Mouse (Mus musculus) urinary bladder, adult 2 months (tissue): ENCODE measurements around the gene Trpm1. TPM values are rescaled to one million over a fixed set of nuclear protein-coding genes. Genes with fewer than 3 reads are reported as not detected.

Source experiments
- DNase-seq: peaks from one replicate; pipeline ENCODE4 v3.0.0; 2022; ENCODE audit warnings: low spot score
- polyA plus RNA-seq: library from polyadenylated mRNA; depleted of rRNA; stranded (reverse); fragments of >200 nt; gene quantifications from 2 replicates; pipeline ENCODE4 v1.2.3, GENCODE M21; 2012

Gene Trpm1
- polyA plus RNA-seq, 1 experiment: 0.01 TPM

GRCm38 (mm10) chr7:64163890-64164289 is 10.3 kb downstream of the Trpm1 start:
- DNase-seq: no peak

- no peak for DNase-seq
These were observed 11.4 kb downstream of the Trpm1 start for GRCm38 (mm10) chr7:64164997-64165396.

- DNase-seq: no peak
These were observed 12.4 kb downstream of the Trpm1 start for GRCm38 (mm10) chr7:64166025-64166424.

GRCm38 (mm10) chr7:64166724-64167123 is 13.1 kb downstream of the Trpm1 start:
- no peak for DNase-seq

GRCm38 (mm10) chr7:64179310-64179709 is 25.7 kb downstream of the Trpm1 start:
- no peak for DNase-seq

- no peak for DNase-seq
These were observed 31.7 kb downstream of the Trpm1 start for GRCm38 (mm10) chr7:64185203-64185931.

- no peak for DNase-seq
These were observed 32.3 kb downstream of the Trpm1 start for GRCm38 (mm10) chr7:64185932-64186312.

GRCm38 (mm10) chr7:64192261-64192943 is 38.8 kb downstream of the Trpm1 start:
- no peak for DNase-seq

GRCm38 (mm10) chr7:64193476-64193875 is 39.8 kb downstream of the Trpm1 start:
- no peak for DNase-seq

GRCm38 (mm10) chr7:64196114-64196513 is 42.5 kb downstream of the Trpm1 start:
- no peak for DNase-seq

GRCm38 (mm10) chr7:64208700-64209099 is 55.1 kb downstream of the Trpm1 start:
- no peak for DNase-seq

- DNase-seq: no peak
These were observed 59.2 kb downstream of the Trpm1 start for GRCm38 (mm10) chr7:64212870-64213269.

- DNase-seq: no peak
These were observed 60.4 kb downstream of the Trpm1 start for GRCm38 (mm10) chr7:64214066-64214465.

GRCm38 (mm10) chr7:64215613-64216012 is 62.0 kb downstream of the Trpm1 start:
- no peak for DNase-seq

- DNase-seq: no peak
These were observed 63.8 kb downstream of the Trpm1 start for GRCm38 (mm10) chr7:64217428-64217827.

GRCm38 (mm10) chr7:64219765-64220164 is 66.1 kb downstream of the Trpm1 start:
- no peak for DNase-seq

- no peak for DNase-seq
These were observed 69.6 kb downstream of the Trpm1 start for GRCm38 (mm10) chr7:64223215-64223614.

GRCm38 (mm10) chr7:64226339-64227194 is 72.9 kb downstream of the Trpm1 start:
- no peak for DNase-seq

- no peak for DNase-seq
These were observed 74.0 kb downstream of the Trpm1 start for GRCm38 (mm10) chr7:64227586-64227985.

GRCm38 (mm10) chr7:64228300-64228699 is 74.7 kb downstream of the Trpm1 start:
- no peak for DNase-seq

GRCm38 (mm10) chr7:64229911-64230310 is 76.3 kb downstream of the Trpm1 start:
- no peak for DNase-seq

GRCm38 (mm10) chr7:64231001-64231400 is 77.4 kb downstream of the Trpm1 start:
- no peak for DNase-seq
